Mouse (Mus musculus) ES-Bruce4 (cell line): ENCODE measurements around the gene Prdm16.

Experiments
- CTCF ChIP-seq: IDR thresholded peaks from one replicate; pipeline ENCODE4 v1.8.1; 2011; ENCODE audit warnings: low read depth, low read length
- EP300 ChIP-seq: IDR thresholded peaks from 2 replicates; pipeline ENCODE4 v1.6.1; 2011; ENCODE audit warnings: low read depth, low read length; ENCODE audit not compliant: insufficient read depth
- POLR2A ChIP-seq: IDR thresholded peaks from one replicate; pipeline ENCODE4 v1.8.1; 2011; ENCODE audit warnings: low read length; ENCODE audit not compliant: insufficient read depth

- TF ChIP-seq EP300 (no peak), POLR2A (no peak), CTCF (no peak)
Observed at GRCm38 (mm10) chr4:154429770-154430169, 206.9 kb downstream of the Prdm16 start.
